Mouse (Mus musculus) liver, postnatal 0 days (tissue): ENCODE results near the gene Rabgap1l. TPM values are rescaled to one million over a fixed set of nuclear protein-coding genes. Genes with fewer than 3 reads are reported as not detected.
"Not testable (repeated sequence)": the region's sequence is repeated elsewhere in the genome, so short reads cannot be mapped to it uniquely, and the experiment has no call there.

ENCODE experiments used
- ATAC-seq: fragments of 200-750 bp; cut with Nextera tagmentation; 2 replicates; pipeline ENCODE4 v1.8.0; 2017; ENCODE audit warnings: mild to moderate bottlenecking, moderate library complexity
- DNase-seq: peaks from one replicate; pipeline ENCODE4 v3.0.0-alpha.2; 2016
- H3K27ac ChIP-seq: fragments of 300-500 bp; sonication (generic); 2 replicates; pipeline ENCODE4 v1.5.1; 2014; ENCODE audit warnings: antibody characterized with exemption, moderate library complexity, mild to moderate bottlenecking, low read depth
- H3K27me3 ChIP-seq: fragments of 300-500 bp; sonication (generic); 2 replicates; pipeline ENCODE4 v1.6.1; 2014; ENCODE audit warnings: low read length, control low read depth, mixed read lengths; ENCODE audit not compliant: insufficient read depth
- H3K36me3 ChIP-seq: fragments of 300-500 bp; sonication (generic); replicated peaks from 2 replicates; pipeline ENCODE4 v1.6.1; 2014; ENCODE audit warnings: mild to moderate bottlenecking, control low read depth, low read length, moderate library complexity, mixed read lengths; ENCODE audit not compliant: insufficient read depth
- H3K4me1 ChIP-seq: fragments of 300-500 bp; sonication (generic); 2 replicates; pipeline ENCODE4 v1.6.1; 2014; ENCODE audit warnings: antibody characterized with exemption, mild to moderate bottlenecking, control low read depth; ENCODE audit not compliant: insufficient read depth
- H3K4me2 ChIP-seq: fragments of 300-500 bp; sonication (generic); 2 replicates; pipeline ENCODE4 v1.6.1; 2014; ENCODE audit warnings: low read depth, mild to moderate bottlenecking, low read length, moderate library complexity, mixed read lengths
- H3K4me3 ChIP-seq: fragments of 300-500 bp; sonication (generic); 2 replicates; pipeline ENCODE4 v1.5.1; 2014; ENCODE audit warnings: low read depth, low read length
- H3K9ac ChIP-seq: fragments of 300-500 bp; sonication (generic); replicated peaks from 2 replicates; pipeline ENCODE4 v1.6.1; 2014; ENCODE audit warnings: mild to moderate bottlenecking, moderate library complexity
- H3K9me3 ChIP-seq: fragments of 300-500 bp; sonication (generic); 2 replicates; pipeline ENCODE4 v1.6.1; 2016; ENCODE audit warnings: mild to moderate bottlenecking, control low read depth, low read length, mixed read lengths
- CTCF ChIP-seq: sonication (generic); IDR thresholded peaks from 2 replicates; pipeline ENCODE4 v1.5.1; 2016; ENCODE audit warnings: antibody characterized with exemption, low read depth
- EP300 ChIP-seq: IDR thresholded peaks from 2 replicates; pipeline ENCODE4 v1.6.1; 2016; ENCODE audit warnings: antibody characterized with exemption, low read depth, mild to moderate bottlenecking
- WGBS: fragments of 180-500 bp; shearing (Covaris S2); extraction: QIAGEN DNeasy Blood & Tissue Kit; methylation state at CpG from one replicate; pipeline ENCODE4 v1.1.7; 2014; ENCODE audit not compliant: insufficient replicate concordance; 5-methylcytosine and 5-hydroxymethylcytosine counted together
- polyA plus RNA-seq: library from polyadenylated mRNA; unstranded; fragments of >200 nt; fragmentation: Nextera tagmentation; extraction: Ambion mirVana; gene quantifications from 2 replicates; pipeline ENCODE4 v1.2.1, GENCODE M21; 2015

The Rabgap1l gene
- polyA plus RNA-seq, 1 experiment from 2014 or later: 21.6 TPM

- no peak overlapping the region for H3K4me3 ChIP-seq
- TF ChIP-seq EP300 (no peak), CTCF (no peak)
- 54% methylated on average over 3 of the region's 3 CpGs for WGBS
- ATAC-seq (no peak), DNase-seq (no peak)
- no peaks in the 10 kb centered on the region for H3K4me1 ChIP-seq
- H3K27me3 ChIP-seq: no peaks in the 10 kb centered on the region
- no peaks in the 10 kb centered on the region for H3K36me3 ChIP-seq
- no peak overlapping the region for H3K4me2 ChIP-seq
- H3K9me3 ChIP-seq: no peaks in the 10 kb centered on the region
- no peak overlapping the region for H3K27ac ChIP-seq
- no peak overlapping the region for H3K9ac ChIP-seq
Measured at GRCm38 (mm10) chr1:160293488-160293887, 499.5 kb downstream of the Rabgap1l start.

DNA sequence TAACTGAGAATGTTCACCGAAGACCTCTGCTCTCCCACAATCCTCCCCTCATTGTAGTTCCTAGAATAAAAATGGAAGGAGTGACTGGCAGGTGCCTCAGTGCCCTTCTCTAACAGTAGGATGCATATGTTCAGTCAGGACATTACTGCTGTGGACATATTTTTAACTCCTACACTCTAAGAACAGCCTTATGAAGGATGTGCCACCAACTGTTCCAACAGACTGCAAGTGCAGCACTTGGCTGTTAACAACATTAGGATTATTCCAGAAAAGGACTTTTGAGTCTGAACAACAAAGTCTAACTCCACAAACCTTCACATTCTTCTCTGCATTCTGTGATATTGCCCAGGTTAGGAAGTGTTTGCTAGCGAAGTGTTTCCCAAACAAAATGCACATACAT lies 501.0 kb downstream of the Rabgap1l start:
- no peak for TF ChIP-seq CTCF
- TF ChIP-seq EP300: no peak
- Histone ChIP-seq H3K27ac (no peak overlapping the region), H3K27me3 (no peaks in the 10 kb centered on the region), H3K9me3 (no peaks in the 10 kb centered on the region), H3K4me2 (no peak overlapping the region), H3K4me3 (no peak overlapping the region), H3K9ac (no peak overlapping the region), H3K36me3 (no peaks in the 10 kb centered on the region), H3K4me1 (no peaks in the 10 kb centered on the region)
- ATAC-seq: no peak
- DNase-seq: no peak
- WGBS: 77% methylated on average over 2 of the region's 2 CpGs

DNA sequence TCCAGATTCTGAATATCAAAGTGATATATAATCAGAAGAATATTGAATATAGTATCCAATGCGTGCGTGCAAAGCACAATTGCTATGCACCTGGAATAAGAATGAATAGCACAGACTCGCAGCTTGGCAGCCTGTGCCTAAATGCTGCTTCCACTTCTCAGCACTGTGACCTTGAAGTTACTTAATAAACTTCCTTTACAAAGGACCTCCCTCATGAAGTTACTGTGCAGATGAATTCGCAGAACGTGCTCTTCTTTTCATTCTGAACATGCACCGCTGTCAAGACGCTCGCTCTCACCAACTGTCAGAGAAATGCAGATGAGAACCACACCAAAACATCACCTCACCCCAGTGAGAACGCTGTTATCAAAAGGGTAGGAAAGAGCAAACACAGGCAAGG lies 502.8 kb downstream of the Rabgap1l start:
- no peaks in the 10 kb centered on the region for H3K27me3 ChIP-seq
- H3K27ac ChIP-seq: no peak overlapping the region
- ATAC-seq: no peak
- no peaks in the 10 kb centered on the region for H3K36me3 ChIP-seq
- WGBS: 50% methylated on average over 9 of the region's 9 CpGs
- H3K9me3 ChIP-seq: no peaks in the 10 kb centered on the region
- TF ChIP-seq EP300 (no peak), CTCF (no peak)
- H3K9ac ChIP-seq: no peak overlapping the region
- DNase-seq: no peak
- H3K4me1 ChIP-seq: no peaks in the 10 kb centered on the region
- no peak overlapping the region for H3K4me2 ChIP-seq
- no peak overlapping the region for H3K4me3 ChIP-seq

DNA sequence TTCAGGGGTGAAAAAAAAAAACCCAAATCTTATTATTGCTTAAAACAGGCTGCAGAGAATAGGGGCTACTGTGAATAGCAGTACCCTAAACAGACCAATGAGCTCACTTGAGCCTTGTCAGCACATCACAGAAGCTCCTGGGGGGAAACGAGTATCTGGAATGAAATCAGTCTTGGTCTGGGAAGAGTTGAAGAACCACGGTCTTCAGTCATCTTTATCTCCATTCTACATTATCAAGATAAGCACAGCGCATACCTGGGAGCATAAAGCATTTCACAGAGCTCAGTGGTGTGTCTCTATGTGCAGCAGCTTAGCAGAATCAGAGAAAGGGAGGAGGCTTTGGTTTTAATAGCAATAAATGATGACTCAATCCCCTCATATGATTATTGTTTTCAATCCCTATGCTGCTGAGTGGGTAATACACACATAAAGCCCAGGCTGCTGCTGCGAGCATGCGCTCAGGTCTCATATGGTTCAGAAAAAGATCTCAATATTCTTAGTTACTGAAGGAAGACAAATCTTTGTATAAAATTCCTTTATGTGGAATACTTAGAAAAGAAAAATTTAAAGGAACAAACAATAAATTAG lies 505.9 kb downstream of the Rabgap1l start:
- Histone ChIP-seq H3K36me3 (no peaks in the 10 kb centered on the region), H3K27ac (no peak overlapping the region), H3K4me1 (0 out of 2 replicates have a peak, but pooled peaks cover 4% of the 10 kb centered on the region), H3K4me3 (no peak overlapping the region), H3K27me3 (no peaks in the 10 kb centered on the region), H3K4me2 (no peak overlapping the region), H3K9ac (no peak overlapping the region), H3K9me3 (no peaks in the 10 kb centered on the region)
- 54% methylated on average over 5 of the region's 5 CpGs for WGBS
- ATAC-seq: no peak
- DNase-seq: no peak
- TF ChIP-seq EP300 (no peak), CTCF (no peak)

DNA sequence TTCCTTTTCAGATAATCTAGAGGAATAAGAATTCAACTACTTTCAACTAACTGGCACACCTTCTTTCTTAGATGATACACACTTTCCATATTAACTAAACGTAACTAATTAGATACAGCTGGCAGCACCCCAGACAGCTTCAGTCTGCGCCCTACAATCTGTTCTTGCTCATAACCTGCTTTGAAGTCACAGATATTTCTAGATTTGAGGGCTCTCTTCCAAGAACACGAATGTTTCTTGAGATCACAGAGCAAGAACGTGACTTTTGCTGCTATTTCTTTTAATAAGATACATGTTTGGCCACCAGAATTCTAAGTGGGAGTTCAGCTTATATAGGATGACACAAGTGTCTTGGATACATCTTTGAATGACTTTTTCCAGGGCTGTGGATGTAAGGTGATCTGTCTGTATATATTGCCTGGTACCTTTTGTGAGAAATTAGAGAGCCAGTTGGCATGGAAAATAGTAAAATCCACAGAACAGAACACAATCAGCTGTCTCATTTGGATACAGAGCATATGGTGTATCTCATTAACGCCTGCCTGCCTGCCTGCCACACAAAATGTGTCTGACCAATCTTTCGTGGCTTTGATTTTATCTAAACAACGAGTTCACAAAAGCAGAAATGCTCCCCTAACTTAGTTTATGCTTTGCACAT lies 506.5 kb downstream of the Rabgap1l start:
- H3K4me2 ChIP-seq: no peak overlapping the region
- DNase-seq (no peak), ATAC-seq (no peak)
- 63% methylated on average over 7 of the region's 7 CpGs for WGBS
- H3K27ac ChIP-seq: no peak overlapping the region
- no peak overlapping the region for H3K9ac ChIP-seq
- TF ChIP-seq EP300: no peak
- no peak for TF ChIP-seq CTCF
- H3K36me3 ChIP-seq: no peaks in the 10 kb centered on the region
- H3K4me1 ChIP-seq: 0 out of 2 replicates have a peak, but pooled peaks cover 7% of the 10 kb centered on the region
- H3K27me3 ChIP-seq: no peaks in the 10 kb centered on the region
- H3K9me3 ChIP-seq: no peaks in the 10 kb centered on the region
- no peak overlapping the region for H3K4me3 ChIP-seq

DNA sequence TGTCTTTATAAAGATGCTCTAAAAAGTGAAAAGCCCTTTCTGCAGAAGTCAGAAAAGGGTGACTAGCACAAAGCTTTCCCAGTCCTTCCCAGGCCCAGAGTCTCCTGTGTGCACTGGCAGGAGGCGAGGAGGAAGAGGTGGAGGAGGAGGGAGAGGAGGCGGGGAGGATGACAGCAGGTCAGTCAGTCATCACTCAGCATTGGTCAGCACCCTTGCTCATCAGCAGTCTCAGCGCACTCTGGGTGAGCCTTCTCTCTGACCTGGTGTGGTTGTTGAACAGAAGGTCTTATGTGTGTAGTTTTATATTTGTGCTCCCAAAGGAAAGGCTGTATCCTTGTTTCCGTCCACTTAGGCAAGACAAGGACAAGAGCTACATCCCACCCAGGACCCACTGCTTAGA lies 508.8 kb downstream of the Rabgap1l start:
- TF ChIP-seq EP300 (no peak), CTCF (no peak)
- Histone ChIP-seq H3K9ac (no peak overlapping the region), H3K9me3 (no peaks in the 10 kb centered on the region), H3K4me2 (no peak overlapping the region), H3K27ac (no peak overlapping the region), H3K36me3 (no peaks in the 10 kb centered on the region), H3K4me3 (no peak overlapping the region), H3K27me3 (no peaks in the 10 kb centered on the region), H3K4me1 (0 out of 2 replicates have a peak, but pooled peaks cover 9% of the 10 kb centered on the region)
- DNase-seq (no peak), ATAC-seq (no peak)
- WGBS: 94% methylated on average over 4 of the region's 4 CpGs

DNA sequence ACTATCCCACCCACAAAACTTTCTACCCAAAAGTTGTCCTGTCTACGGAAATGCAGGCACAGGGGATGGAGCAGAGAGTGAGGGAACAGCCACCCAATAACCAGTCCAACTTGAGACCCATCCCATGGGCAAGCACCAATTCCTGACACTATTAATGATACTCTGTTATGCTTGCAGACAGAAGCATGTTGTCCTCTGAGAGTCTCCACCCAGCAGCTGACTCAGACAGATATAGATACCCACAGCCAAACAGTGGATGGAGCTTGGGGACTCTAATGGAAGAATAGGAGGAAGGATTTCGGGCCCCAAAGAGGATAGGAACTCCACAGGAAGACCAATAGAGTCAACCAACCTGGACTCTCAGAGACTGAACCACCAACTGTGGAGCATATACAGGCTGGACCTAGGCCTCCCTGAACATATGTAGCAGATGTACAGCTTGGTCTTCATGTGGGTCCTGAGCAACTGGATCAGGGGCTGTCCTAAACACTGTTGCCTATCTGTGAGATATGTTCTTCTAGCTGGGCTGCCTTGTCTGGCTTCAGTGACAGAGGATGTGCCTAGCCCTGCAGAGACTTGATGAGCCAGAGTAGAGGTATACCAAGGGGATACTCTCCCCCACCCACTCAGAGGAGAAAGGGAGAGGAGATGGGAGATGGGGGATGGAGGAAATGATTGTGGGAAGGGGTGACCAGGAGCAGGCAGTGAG lies 510.7 kb downstream of the Rabgap1l start:
- H3K4me1 ChIP-seq, H3K4me2 ChIP-seq, H3K36me3 ChIP-seq, H3K9ac ChIP-seq, DNase-seq, H3K4me3 ChIP-seq, H3K9me3 ChIP-seq, H3K27me3 ChIP-seq, H3K27ac ChIP-seq: not testable (repeated sequence)
- 76% methylated on average over 2 of the region's 2 CpGs for WGBS
- ATAC-seq: 0 out of 2 replicates have a peak, but pooled peaks have one; percentile 35
